Mouse (Mus musculus): ENCODE results near the gene Necab3. TPM values are rescaled to one million over a fixed set of nuclear protein-coding genes. Genes with fewer than 3 reads are reported as not detected.

The Necab3 gene
- polyA plus RNA-seq, 1 experiment: 122 TPM

- DNase-seq (ENCODE audit: extremely low spot score in 1 of 2, low spot score in 1 of 2): no peak
These were observed 15.6 kb upstream of the Necab3 start for GRCm38 (mm10) chr2:154574271-154574670.

GRCm38 (mm10) chr2:154572996-154573395, 14.3 kb upstream of the Necab3 start:
- no peak for DNase-seq (ENCODE audit: extremely low spot score in 1 of 2, low spot score in 1 of 2)

- no peak for DNase-seq (ENCODE audit: extremely low spot score in 1 of 2, low spot score in 1 of 2)
These were observed 13.3 kb upstream of the Necab3 start for GRCm38 (mm10) chr2:154571976-154572375.

GRCm38 (mm10) chr2:154571266-154571665, 12.6 kb upstream of the Necab3 start:
- no peak for DNase-seq (ENCODE audit: extremely low spot score in 1 of 2, low spot score in 1 of 2)

GRCm38 (mm10) chr2:154570666-154571065, 12.0 kb upstream of the Necab3 start:
- no peak for DNase-seq (ENCODE audit: extremely low spot score in 1 of 2, low spot score in 1 of 2)

DNA sequence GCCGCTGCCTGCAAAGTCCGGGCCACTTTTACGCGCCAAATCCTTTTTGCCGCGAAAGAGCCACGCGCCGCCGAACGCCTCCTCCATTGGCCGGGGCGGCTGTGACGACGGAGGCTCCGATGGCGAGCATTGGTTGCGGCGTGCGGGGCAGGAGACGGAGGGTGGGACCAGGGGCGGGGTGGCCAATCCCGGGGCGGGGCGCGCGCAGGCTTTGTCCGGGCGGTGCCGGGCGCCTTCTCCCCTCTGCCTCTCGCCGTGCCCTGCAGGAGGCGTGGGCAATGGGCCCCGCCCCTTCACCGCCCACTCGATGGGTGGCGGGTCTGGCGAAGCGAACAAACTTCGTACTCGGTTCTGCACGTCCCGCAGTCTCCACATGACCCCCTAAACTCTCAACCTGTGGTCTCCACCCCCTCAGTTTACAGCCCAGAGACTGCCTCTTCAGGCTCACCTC, 11.2 kb upstream of the Necab3 start, which contains the start of gene E2f1:
TSS of gene E2f1 (minus strand) at position 57 of the 451 bp plus-strand sequence.
- DNase-seq (ENCODE audit: extremely low spot score in 1 of 2, low spot score in 1 of 2): peak; percentile 87 to 92

DNA sequence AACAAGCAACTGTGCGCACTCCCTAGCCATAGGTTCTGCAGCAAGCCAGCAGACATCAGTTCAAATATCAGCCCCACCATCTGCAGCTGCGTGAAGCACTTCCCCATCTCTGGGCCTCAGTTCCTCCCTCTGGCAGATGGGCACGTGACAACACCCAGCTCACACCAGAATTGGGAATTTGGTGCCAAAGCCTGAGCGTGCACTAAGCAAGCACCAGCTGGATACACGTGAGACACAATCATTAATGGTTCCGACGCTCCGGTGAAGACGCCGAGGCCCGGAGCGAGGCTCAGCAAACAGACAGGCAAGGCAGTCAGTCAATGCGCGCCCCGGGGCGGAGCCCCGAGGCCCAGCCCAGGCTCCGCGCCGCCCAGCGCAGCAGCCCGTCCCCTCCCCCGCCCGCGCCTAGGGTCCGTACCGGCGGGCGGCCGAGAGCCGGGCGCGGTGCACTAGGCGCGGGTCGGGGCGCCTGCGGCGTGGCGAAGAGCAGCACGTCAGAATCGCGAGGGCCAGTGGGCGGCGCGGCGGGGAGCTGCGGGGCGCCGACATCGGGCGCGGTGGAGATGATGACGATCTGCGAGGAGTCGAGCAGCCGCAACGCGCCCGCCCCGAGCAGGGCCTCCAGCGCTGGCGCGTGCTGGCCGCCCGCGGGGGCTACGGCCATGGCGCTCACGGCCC, 10.5 kb upstream of the Necab3 start:
- no peak for DNase-seq (ENCODE audit: extremely low spot score in 1 of 2, low spot score in 1 of 2)

DNA sequence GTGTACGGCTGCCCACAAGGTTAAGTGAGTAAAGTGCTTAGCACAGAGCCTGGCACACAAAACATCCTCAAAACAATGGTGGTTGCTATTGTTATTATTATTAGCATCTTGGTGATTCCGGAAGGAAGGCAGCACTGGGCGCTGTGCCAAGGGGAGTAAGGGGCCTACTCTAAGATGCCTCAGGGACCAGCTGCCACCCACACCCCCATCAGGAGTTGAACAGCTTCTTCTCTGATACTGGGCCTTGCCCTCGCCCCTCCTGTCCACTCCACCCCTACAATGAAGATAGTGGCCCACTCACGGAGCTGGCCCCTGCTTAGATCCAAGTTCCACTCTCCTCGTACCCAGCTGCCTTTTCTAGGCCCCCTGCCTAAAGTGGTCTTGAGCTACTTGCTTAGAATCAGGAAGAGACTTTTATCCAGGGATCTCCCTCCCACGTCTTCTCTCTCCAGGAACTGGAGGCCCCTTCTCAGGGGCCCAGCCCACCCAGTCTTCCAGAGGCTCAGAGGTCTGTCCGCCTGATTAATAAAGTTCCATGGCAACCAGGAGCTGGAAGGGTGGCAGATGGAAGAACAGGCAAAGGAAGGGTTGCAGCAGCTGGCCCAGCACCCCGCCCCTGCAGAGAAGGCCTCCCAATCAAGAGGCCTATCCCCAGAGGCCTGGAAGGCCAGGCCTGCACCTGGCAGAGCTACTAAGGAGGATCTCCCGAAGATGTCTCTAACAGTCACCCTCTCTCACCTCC, 9.8 kb upstream of the Necab3 start:
- no peak for DNase-seq (ENCODE audit: extremely low spot score in 1 of 2, low spot score in 1 of 2)

- no peak for DNase-seq (ENCODE audit: extremely low spot score in 1 of 2, low spot score in 1 of 2)
These were observed 9.1 kb upstream of the Necab3 start for GRCm38 (mm10) chr2:154567766-154568165.

- no peak for DNase-seq (ENCODE audit: extremely low spot score in 1 of 2, low spot score in 1 of 2)
These were observed 8.0 kb upstream of the Necab3 start for GRCm38 (mm10) chr2:154566641-154567040.

- DNase-seq (ENCODE audit: extremely low spot score in 1 of 2, low spot score in 1 of 2): peak in 1 of 2 experiments; percentile 59
These were observed 6.9 kb upstream of the Necab3 start for GRCm38 (mm10) chr2:154565562-154565961.

DNA sequence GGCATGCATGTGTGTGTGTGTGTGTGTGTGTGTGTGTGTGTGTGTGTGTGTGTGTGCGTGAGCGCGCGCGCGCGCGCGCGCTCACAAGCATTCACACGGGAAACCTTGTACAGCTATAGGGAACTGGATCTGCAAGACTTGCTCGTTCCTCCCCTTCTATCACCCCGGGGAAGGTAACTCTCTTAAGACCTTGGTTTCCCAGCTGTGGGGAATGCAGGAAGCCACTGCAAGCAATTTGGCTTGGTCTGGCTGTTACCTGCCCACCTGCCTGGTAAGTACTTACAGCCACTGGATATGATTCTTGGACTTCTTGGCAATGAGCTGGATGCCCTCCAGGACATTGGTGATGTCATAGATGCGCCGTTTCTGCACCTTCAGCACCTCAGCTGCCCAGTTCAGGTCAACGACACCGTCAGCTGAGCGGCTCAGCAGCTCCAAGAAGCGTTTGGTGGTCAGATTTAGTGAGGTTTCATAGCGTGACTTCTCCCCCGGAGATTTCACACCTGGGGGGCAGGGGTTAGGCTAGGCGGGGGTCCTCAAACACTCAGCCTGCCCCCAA, 5.0 kb upstream of the Necab3 start:
- DNase-seq (ENCODE audit: extremely low spot score in 1 of 2, low spot score in 1 of 2): no peak

GRCm38 (mm10) chr2:154557184-154557832, 1.4 kb downstream of the Necab3 start:
- peak in 1 of 2 experiments; percentile 67 for DNase-seq (ENCODE audit: extremely low spot score in 1 of 2, low spot score in 1 of 2)

DNA sequence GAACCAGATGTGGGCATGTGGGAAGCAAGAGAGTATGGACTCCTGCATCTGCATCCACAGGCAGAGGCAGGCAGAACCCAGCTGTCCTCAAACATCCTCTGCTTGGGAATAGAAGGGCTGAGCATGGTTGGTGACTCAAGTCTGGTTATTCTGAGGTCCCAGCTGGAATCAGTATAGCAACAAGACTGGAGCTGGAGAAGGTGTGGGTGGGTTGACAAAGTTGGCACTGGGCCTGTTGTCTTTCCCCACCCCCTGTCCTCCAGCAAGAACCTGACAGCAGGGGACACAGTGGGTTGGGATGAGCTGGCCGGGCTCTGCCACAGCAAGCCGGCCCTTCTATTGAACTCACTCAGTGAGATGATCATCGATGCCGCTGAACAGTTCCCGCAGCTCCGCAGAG, 3.5 kb downstream of the Necab3 start:
- DNase-seq (ENCODE audit: extremely low spot score in 1 of 2, low spot score in 1 of 2): peak; percentile 80 to 81

DNA sequence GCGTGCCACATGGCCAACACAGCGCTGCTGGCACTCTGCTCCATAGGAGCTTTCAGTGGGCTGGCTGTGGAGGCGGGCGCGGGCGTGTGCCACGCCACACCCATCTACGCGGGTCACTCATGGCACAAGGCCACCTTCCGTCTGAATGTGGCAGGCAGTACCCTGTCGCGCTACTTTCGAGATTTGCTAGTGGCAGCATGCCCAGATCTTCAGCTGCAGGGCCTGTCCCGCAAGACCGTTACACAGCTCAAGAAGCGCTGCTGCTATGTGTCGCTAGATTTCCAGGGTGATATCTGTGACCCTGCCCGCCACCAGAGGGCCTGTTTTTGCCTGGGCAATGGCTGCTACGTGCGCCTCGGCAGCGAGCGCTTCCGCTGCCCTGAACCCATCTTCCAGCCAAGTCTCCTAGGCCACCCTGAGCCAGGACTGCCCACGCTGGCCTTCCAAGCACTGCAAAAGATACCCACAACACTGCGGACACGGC, 6.2 kb downstream of the Necab3 start:
- peak; percentile 61 to 75 for DNase-seq (ENCODE audit: extremely low spot score in 1 of 2, low spot score in 1 of 2)

- no peak for DNase-seq (ENCODE audit: extremely low spot score in 1 of 2, low spot score in 1 of 2)
These were observed 6.8 kb downstream of the Necab3 start for GRCm38 (mm10) chr2:154551927-154552326.

- DNase-seq (ENCODE audit: extremely low spot score in 1 of 2, low spot score in 1 of 2): no peak
These were observed 7.2 kb downstream of the Necab3 start, which contains the start of gene Actl10 for GRCm38 (mm10) chr2:154551476-154551875. Gene Actl10, plus strand, starts transcription at chr2:154551776.

- no peak for DNase-seq (ENCODE audit: extremely low spot score in 1 of 2, low spot score in 1 of 2)
These were observed 7.8 kb downstream of the Necab3 start for GRCm38 (mm10) chr2:154550937-154551336.

GRCm38 (mm10) chr2:154549886-154550189, 8.9 kb downstream of the Necab3 start:
- no peak for DNase-seq (ENCODE audit: extremely low spot score in 1 of 2, low spot score in 1 of 2)

DNA sequence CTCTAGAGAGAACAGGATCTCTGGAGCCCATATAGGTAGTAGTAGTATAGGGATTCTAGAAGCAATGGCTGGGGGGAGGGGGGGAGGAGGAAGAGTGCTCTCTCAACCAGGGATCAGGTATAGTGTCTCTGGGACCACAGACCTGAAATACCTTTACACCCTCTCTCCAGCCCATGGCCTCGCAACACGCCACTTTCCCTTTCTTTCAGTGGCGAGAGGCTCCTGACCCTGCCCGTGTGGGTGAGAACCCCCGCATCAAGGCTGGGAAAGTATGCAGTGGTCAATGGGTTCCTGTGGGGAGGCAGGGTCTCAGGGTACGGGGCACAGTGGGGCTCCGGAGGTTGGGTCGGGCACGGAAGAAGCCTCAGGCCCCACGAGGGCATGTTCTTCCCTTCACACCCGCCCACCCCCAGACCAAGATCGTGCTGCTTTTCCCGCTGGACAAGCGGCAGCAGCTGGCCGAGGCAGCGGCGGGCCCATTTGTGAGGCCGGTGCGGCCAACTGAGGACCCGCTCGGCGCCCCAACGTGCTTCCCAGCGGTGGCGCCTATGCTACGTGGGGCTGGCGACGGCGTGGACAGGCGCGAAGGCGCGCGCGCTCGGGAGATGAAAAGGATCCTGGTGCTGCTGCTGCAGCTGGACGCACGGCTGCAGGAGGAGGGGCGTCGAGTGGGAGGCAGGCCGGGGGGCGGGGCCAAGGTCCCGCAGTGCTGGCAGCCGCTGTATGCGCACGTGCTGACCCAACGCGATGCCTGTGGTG, 9.4 kb downstream of the Necab3 start:
- peak in 1 of 2 experiments; percentile 60 for DNase-seq (ENCODE audit: extremely low spot score in 1 of 2, low spot score in 1 of 2)
